ENCODE assay signal across 8 mouse cellular contexts in the genomic region with DNA sequence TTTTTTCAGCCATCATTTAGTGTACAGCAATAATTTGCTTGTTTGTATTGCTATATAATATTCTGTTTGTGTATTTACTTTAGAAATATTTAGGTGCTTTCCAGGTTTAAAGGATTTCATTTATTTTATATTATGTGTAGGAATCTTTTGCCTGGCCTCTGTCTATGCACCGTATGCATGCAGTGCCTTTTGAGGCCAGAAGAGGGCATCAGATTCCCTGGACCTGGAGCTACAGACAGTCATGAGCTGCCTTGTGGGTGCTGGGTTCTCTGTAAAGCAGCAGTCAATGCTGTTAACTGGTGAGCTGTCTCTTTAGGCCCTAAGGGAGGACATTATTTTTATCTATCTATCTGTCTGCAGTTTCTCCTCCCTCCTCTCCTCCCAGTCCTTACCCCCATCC. TPM values are rescaled to one million over a fixed set of nuclear protein-coding genes. Genes with fewer than 3 reads are reported as not detected.
DNase-seq lines count a peak whose midpoint lies in the region; ATAC-seq and TF ChIP-seq lines count a peak whose summit lies in the region.

No protein-coding gene starts in this region.

- peaks cover 4% of the 10 kb centered on the region; the same call in 1 of the 2 replicates for H3K4me1 ChIP-seq in lung, embryonic 14.5 days (ENCODE audit: insufficient read depth)

- peak; percentile 79 for TF ChIP-seq CTCF in lung, embryonic 14.5 days (IDR thresholded peaks at IDR 0.05; ENCODE audit: low read depth)

- intact Hi-C loops in left cerebral cortex, postnatal 10 days (cut with DNase I): no loop called here

- no peak for ATAC-seq in cerebellum, adult (ENCODE audit: insufficient number of reproducible peaks, low FRiP score, low TSS enrichment)
- ATAC-seq in erythroblast, adult 5-6 weeks (replicated peaks; ENCODE audit: low FRiP score, poor library complexity, severe bottlenecking): peak; percentile 72
- no peak for ATAC-seq in lung, embryonic 14.5 days (ENCODE audit: insufficient read depth)

- no peaks in the 10 kb centered on the region for H3K36me3 ChIP-seq in lung, embryonic 14.5 days (ENCODE audit: insufficient read depth)

- H3K4me3 ChIP-seq in lung, embryonic 14.5 days (ENCODE audit: low read depth, low read length): no peak overlapping the region

- DNase-seq in cerebellum, adult 11-12 months: peak; percentile 36
- peak; percentile 31 to 42 for DNase-seq in left cerebral cortex, adult 18-20 months (ENCODE audit: low spot score in 2 of 2)
- no peak for DNase-seq in left cerebral cortex, postnatal 10 days (ENCODE audit: extremely low spot score in 1 of 2, low spot score in 2 of 2)
- peak; percentile 34 for DNase-seq in adrenal gland, adult 2 months
- DNase-seq in lung, embryonic 14.5 days: peak; percentile 78
- DNase-seq in spleen, postnatal 4 days (ENCODE audit: low spot score in 2 of 2): peak; percentile 47 to 75

- 27% methylated on average over 1 of the region's 1 CpGs for WGBS in lung, embryonic 14.5 days

- H3K27ac ChIP-seq in lung, embryonic 14.5 days (ENCODE audit: low read depth): no peak overlapping the region

- H3K9ac ChIP-seq in lung, embryonic 14.5 days: no peak overlapping the region

- H3K4me2 ChIP-seq in lung, embryonic 14.5 days: no peak overlapping the region

- H3K9me3 ChIP-seq in lung, embryonic 14.5 days (ENCODE audit: low read depth, low read length): no peaks in the 10 kb centered on the region

- no peaks in the 10 kb centered on the region for H3K27me3 ChIP-seq in lung, embryonic 14.5 days (ENCODE audit: insufficient read depth, low read length)

RNA-seq across cellular contexts. Expression of a gene that starts 3.0 kb away (rescaled TPM):
- 1 to 10 TPM; 1.8 to 2.2 TPM for total RNA-seq in left cerebral cortex, adult 18-20 months (2021)
- 1 to 10 TPM; 2.0 TPM for total RNA-seq in left cerebral cortex, postnatal 10 days (2021)
- total RNA-seq in adrenal gland, adult 2 months (2021): 1 to 10 TPM in 1 of 2 experiments, under 1 TPM in 1; 0.61 to 1.4 TPM
- 0.44 and 0.62 TPM in 2 replicates for polyA plus RNA-seq in adrenal gland, adult 2 months (2012; rRNA removed)
- total RNA-seq in erythroblast, adult 5-6 weeks (2015; ENCODE audit: low replicate concordance): not detected in 2 replicates
- not detected in 2 replicates for total RNA-seq in erythroblast, adult 5-6 weeks (2017; ENCODE audit: low replicate concordance)
- 1.2 and 1.3 TPM in 2 replicates for polyA plus RNA-seq in lung, embryonic 14.5 days (2014; fragmentation: Nextera tagmentation; extraction: Ambion mirVana)

RNA-seq across cellular contexts. Expression of a gene that starts 3.1 kb away (rescaled TPM):
- total RNA-seq in left cerebral cortex, adult 18-20 months (2021): not detected
- total RNA-seq in left cerebral cortex, postnatal 10 days (2021): not detected
- not detected for total RNA-seq in adrenal gland, adult 2 months (2021)
- 0.11 TPM in 1 of 2 replicates, not detected in the other for polyA plus RNA-seq in adrenal gland, adult 2 months (2012; rRNA removed)
- total RNA-seq in erythroblast, adult 5-6 weeks (2015; ENCODE audit: low replicate concordance): not detected in 2 replicates
- not detected in 2 replicates for total RNA-seq in erythroblast, adult 5-6 weeks (2017; ENCODE audit: low replicate concordance)
- not detected in 2 replicates for polyA plus RNA-seq in lung, embryonic 14.5 days (2014; fragmentation: Nextera tagmentation; extraction: Ambion mirVana)

RNA-seq across cellular contexts. Expression of a gene that starts 29.6 kb away (rescaled TPM):
- total RNA-seq in left cerebral cortex, adult 18-20 months (2021): 1 to 10 TPM; 9.1 to 9.5 TPM
- total RNA-seq in left cerebral cortex, postnatal 10 days (2021): 1 to 10 TPM; 5.2 to 7.6 TPM
- total RNA-seq in adrenal gland, adult 2 months (2021): 10 to 100 TPM; 21.7 to 25.3 TPM
- 8.6 and 10.5 TPM in 2 replicates for polyA plus RNA-seq in adrenal gland, adult 2 months (2012; rRNA removed)
- 2.5 and 4.6 TPM in 2 replicates for total RNA-seq in erythroblast, adult 5-6 weeks (2015; ENCODE audit: low replicate concordance)
- 0.94 and 6.7 TPM in 2 replicates for total RNA-seq in erythroblast, adult 5-6 weeks (2017; ENCODE audit: low replicate concordance)
- polyA plus RNA-seq in lung, embryonic 14.5 days (2014; fragmentation: Nextera tagmentation; extraction: Ambion mirVana): 9.8 and 14.5 TPM in 2 replicates

RNA-seq across cellular contexts. Expression of a gene that starts 29.7 kb away (rescaled TPM):
- 100 to 1,000 TPM; 115 to 120 TPM for total RNA-seq in left cerebral cortex, adult 18-20 months (2021)
- total RNA-seq in left cerebral cortex, postnatal 10 days (2021): 10 to 100 TPM; 83.8 to 85.7 TPM
- total RNA-seq in adrenal gland, adult 2 months (2021): 100 to 1,000 TPM; 135 to 141 TPM
- polyA plus RNA-seq in adrenal gland, adult 2 months (2012; rRNA removed): 8.3 and 11.3 TPM in 2 replicates
- total RNA-seq in erythroblast, adult 5-6 weeks (2015; ENCODE audit: low replicate concordance): 42.7 and 47.0 TPM in 2 replicates
- total RNA-seq in erythroblast, adult 5-6 weeks (2017; ENCODE audit: low replicate concordance): 88.7 and 93.5 TPM in 2 replicates
- 19.4 and 20.6 TPM in 2 replicates for polyA plus RNA-seq in lung, embryonic 14.5 days (2014; fragmentation: Nextera tagmentation; extraction: Ambion mirVana)

RNA-seq across cellular contexts. Expression of a gene that starts 30.1 kb away (rescaled TPM):
- 10 to 100 TPM; 18.6 to 19.5 TPM for total RNA-seq in left cerebral cortex, adult 18-20 months (2021)
- total RNA-seq in left cerebral cortex, postnatal 10 days (2021): 10 to 100 TPM; 13.9 to 14.1 TPM
- 1 to 10 TPM; 2.8 to 5.1 TPM for total RNA-seq in adrenal gland, adult 2 months (2021)
- polyA plus RNA-seq in adrenal gland, adult 2 months (2012; rRNA removed): 0.53 and 0.77 TPM in 2 replicates
- total RNA-seq in erythroblast, adult 5-6 weeks (2015; ENCODE audit: low replicate concordance): not detected in 2 replicates
- total RNA-seq in erythroblast, adult 5-6 weeks (2017; ENCODE audit: low replicate concordance): not detected in 2 replicates
- 6.0 and 7.0 TPM in 2 replicates for polyA plus RNA-seq in lung, embryonic 14.5 days (2014; fragmentation: Nextera tagmentation; extraction: Ambion mirVana)

Comparison
In these comparisons a context has a peak if more than half of its experiments do, and no peak if none do; other contexts are left out.
1. DNase-seq: peak in cerebellum, adult 11-12 months (single experiment), left cerebral cortex, adult 18-20 months (2 of 2), adrenal gland, adult 2 months (single experiment), lung, embryonic 14.5 days (single experiment) and spleen, postnatal 4 days (2 of 2); none in left cerebral cortex, postnatal 10 days (0 of 2).